Mouse (Mus musculus): ENCODE measurements around the gene Hist1h3f.
"Not testable (repeated sequence)": the region's sequence is repeated elsewhere in the genome, so short reads cannot be mapped to it uniquely, and the experiment has no call there.

Hist1h3f gene

GRCm38 (mm10) chr13:23562699-23563462, 19.0 kb downstream of the Hist1h3f start:
- DNase-seq (ENCODE audit: low read depth): peak; percentile 68

GRCm38 (mm10) chr13:23564482-23564881, 20.6 kb downstream of the Hist1h3f start:
- no peak for DNase-seq (ENCODE audit: low read depth)

GRCm38 (mm10) chr13:23570261-23571021, 26.6 kb downstream of the Hist1h3f start:
- DNase-seq (ENCODE audit: low read depth): peak; percentile 51

GRCm38 (mm10) chr13:23571022-23571503, 27.2 kb downstream of the Hist1h3f start, which contains the start of the genes Hist1h2ae and Hist1h2bg:
Hist1h2ae (minus strand) TSS chr13:23571220.
Hist1h2bg (plus strand) TSS chr13:23571396.
- no peak for DNase-seq (ENCODE audit: low read depth)

- DNase-seq (ENCODE audit: low read depth): not testable (repeated sequence)
Observed at GRCm38 (mm10) chr13:23571504-23572217, 27.8 kb downstream of the Hist1h3f start.

- DNase-seq (ENCODE audit: low read depth): no peak
Observed at GRCm38 (mm10) chr13:23572218-23573033, 28.6 kb downstream of the Hist1h3f start.

GRCm38 (mm10) chr13:23573034-23573897, 29.4 kb downstream of the Hist1h3f start:
- not testable (repeated sequence) for DNase-seq (ENCODE audit: low read depth)

GRCm38 (mm10) chr13:23573898-23574524, 30.2 kb downstream of the Hist1h3f start, which contains the start of the genes Hist1h2bf and Hist1h2ad:
Hist1h2bf (minus strand) TSS chr13:23574196.
Hist1h2ad (plus strand) TSS chr13:23574381.
- DNase-seq (ENCODE audit: low read depth): peak; percentile 96

GRCm38 (mm10) chr13:23574546-23575170, 30.8 kb downstream of the Hist1h3f start:
- DNase-seq (ENCODE audit: low read depth): not testable (repeated sequence)

- no peak for DNase-seq (ENCODE audit: low read depth)
Observed at GRCm38 (mm10) chr13:23575271-23575851, 31.5 kb downstream of the Hist1h3f start, which contains the start of gene Hist1h3d. Hist1h3d (plus strand) TSS chr13:23575763.

- not testable (repeated sequence) for DNase-seq (ENCODE audit: low read depth)
Observed at GRCm38 (mm10) chr13:23575864-23576313, 32.0 kb downstream of the Hist1h3f start.

- no peak for DNase-seq (ENCODE audit: low read depth)
Observed at GRCm38 (mm10) chr13:23576351-23576881, 32.6 kb downstream of the Hist1h3f start.

GRCm38 (mm10) chr13:23576906-23577639, 33.2 kb downstream of the Hist1h3f start:
- DNase-seq (ENCODE audit: low read depth): no peak

GRCm38 (mm10) chr13:23577835-23578234, 34.0 kb downstream of the Hist1h3f start:
- no peak for DNase-seq (ENCODE audit: low read depth)

GRCm38 (mm10) chr13:23581408-23582218, 37.8 kb downstream of the Hist1h3f start, which contains the start of gene Hist1h4d:
Hist1h4d (plus strand) TSS chr13:23581598.
- peak; percentile 94 for DNase-seq (ENCODE audit: low read depth)

GRCm38 (mm10) chr13:23582219-23583056, 38.6 kb downstream of the Hist1h3f start:
- DNase-seq (ENCODE audit: low read depth): no peak

All from c-Kit-positive CD71-positive TER-119-negative erythroid progenitor cells, embryonic 14.5 days (primary cell).